Mouse (Mus musculus) thymus, postnatal 10 days (tissue): ENCODE measurements around the gene Esx1.

Source experiments
- DNase-seq, 2 experiments: peaks; one replicate each; pipeline ENCODE4 v3.0.0; 2021; ENCODE audit warnings: low spot score in 2 of 2

The Esx1 gene

GRCm38 (mm10) chrX:137121718-137122117, at the start of gene Esx1:
Esx1 (minus strand) TSS chrX:137122083.
- no peak for DNase-seq

DNA sequence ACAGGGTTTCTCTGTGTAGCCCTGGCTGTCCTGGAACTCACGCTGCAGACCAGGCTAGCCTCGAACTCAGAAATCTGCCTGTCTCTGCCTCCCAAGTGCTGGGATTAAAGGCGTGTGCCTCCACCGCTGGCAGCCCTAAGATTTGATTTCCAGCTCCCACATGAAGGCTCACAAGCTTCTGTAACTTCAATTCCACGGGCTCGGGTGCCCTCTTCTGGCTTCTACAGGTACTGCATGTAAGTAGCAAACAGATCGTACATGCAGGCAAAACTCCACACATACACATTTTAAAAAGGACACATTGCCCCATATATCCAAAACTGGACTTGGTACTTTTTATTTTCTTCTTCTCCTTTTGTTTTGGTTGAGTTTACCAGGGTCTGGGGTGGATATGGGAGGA, 48.1 kb upstream of the Esx1 start:
- DNase-seq = peak in 1 of 2 experiments; percentile 4

GRCm38 (mm10) chrX:137167658-137168057, 45.8 kb upstream of the Esx1 start:
- no peak for DNase-seq

DNA sequence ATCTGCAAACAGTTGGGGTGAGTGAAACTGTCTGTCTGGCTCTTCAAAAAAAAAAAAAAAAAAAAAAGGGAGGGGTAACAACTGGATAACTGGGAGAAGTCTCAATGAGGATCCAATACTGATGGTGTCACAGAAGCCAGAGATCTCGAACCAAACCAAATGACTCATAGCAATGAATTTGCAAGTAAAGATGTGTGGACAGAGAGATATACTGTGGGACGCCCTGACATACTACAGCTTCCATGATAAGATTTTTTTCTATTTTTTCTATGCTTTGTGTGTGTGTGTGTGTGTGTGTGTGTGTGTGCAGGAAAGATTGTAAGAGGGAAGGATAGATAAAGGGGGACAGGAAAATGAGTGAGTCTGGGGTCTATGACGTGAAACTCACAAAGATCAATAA, 43.7 kb upstream of the Esx1 start:
- no peak for DNase-seq

GRCm38 (mm10) chrX:137162700-137163099, 40.8 kb upstream of the Esx1 start:
- no peak for DNase-seq

- no peak for DNase-seq
Measured at GRCm38 (mm10) chrX:137160971-137161370, 39.1 kb upstream of the Esx1 start.

DNA sequence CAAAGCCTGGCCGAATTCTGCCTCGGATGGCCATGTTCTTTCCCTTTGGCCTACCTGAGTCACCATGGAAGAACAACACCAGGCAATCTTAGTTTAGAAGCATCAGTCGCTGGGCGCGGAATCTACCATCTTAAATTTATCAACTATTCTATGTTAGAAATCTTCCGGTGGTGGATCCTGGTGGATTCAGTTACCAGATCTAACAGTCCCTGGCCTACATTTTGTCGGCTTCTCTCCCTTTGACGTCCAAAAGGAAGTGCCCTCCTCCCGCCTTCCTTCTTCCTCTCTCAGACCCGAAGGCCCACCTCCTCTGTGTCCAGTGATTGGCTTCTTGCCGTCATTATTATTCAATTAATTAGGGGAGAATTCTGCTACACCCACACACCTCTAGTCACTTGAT, 27.2 kb upstream of the Esx1 start:
- DNase-seq = no peak

- DNase-seq = no peak
Measured at GRCm38 (mm10) chrX:137144674-137145073, 22.8 kb upstream of the Esx1 start.

DNA sequence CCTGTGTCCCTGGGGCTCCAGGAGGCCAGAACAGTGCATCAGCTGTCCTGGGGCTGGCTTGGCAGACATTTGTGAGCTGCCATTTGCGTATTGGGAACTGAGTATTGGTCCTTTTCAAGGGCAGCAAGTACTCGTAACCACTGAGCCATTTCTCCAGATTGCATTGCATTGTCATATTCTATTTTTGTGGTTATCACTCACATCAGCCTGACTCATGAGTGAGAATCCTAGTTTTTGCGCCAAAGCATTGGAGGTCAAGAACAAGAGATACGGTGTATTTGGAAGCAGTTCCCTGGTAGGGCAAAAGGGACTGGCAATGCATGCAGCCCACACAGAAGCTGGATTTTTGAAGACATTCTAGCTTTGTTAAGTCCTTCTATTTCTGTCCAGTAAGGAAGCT, 21.8 kb upstream of the Esx1 start:
- no peak for DNase-seq

DNA sequence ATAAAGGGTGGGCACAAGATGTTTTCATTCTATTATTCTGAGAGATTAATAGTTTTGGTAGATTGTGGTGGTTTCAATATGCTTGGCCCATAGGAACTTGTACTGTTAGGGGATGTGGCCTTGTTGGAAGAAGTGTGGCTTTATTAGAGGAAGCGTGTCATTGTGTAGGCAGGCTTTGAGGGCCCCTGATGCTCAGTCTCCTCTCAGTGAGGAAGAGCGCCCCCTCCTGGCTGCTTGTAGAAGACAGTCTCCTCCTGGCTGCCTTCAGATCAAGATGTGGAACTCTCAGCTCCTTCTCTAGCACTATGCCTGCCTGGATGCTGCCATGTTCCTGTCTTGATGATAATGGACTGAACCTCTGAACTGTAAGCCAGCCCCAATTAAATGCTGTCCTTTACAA, 20.7 kb upstream of the Esx1 start:
- peak in 1 of 2 experiments; percentile 16 for DNase-seq

DNA sequence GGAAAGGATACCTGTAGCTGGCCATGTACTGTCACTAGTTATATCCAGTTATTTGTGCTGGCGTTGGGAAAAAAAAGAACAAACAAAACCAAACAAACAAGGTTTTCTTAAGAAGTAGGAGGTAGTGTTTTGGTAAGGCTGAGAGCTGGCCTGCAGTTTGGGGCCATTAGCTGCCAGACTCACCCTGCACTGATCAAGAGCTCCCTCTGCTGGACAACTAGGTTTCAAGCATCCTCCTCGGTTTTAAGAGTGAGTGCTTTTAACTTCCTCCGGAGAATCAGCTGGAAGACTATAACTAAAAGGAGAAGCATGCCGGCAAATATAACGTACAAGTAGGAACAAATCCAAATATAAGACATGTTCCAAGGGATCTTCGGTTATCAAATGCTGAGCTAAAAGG, 19.8 kb upstream of the Esx1 start:
- peak in 1 of 2 experiments; percentile 50 for DNase-seq

- no peak for DNase-seq
Measured at GRCm38 (mm10) chrX:137127542-137127941, 5.7 kb upstream of the Esx1 start.

DNA sequence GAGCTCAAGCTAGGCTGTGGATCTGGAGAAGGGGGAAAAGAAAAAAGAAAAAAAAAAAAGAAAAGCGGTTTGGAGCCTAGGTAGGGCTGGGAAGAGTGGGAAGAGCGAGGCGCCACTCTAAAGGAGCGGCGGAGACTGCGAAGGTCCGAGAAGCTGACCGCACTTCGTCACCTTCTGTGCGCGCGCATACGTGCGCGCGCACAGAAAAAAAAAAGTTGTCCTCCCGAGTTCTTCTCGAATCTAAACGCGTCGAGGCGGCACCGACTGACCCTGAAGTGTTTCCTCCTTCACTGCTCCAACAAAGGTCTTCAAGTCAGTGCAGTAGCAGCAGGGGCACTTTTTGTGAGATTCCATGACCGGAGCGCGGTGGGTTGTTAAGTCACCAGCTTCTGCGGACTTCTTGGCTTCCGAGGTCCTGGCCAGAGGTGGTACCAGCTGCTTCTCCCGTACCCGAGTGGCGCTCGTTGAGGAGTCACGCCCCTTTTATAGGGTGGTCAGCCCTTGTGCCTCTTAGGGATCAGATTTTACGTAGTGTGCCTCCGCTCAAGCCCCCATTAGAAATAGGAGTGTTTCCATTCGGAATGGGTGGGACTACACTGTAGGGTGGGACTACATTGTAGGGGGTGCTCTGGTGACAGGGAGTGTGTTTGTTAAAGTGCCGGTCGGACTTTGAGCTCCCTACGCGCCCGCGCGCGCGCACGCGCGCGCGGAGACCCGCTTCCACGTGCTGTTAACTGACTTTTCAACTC, 2.0 kb downstream of the Esx1 start:
- DNase-seq = no peak

GRCm38 (mm10) chrX:137118097-137118746, 3.7 kb downstream of the Esx1 start:
- DNase-seq = peak; percentile 50 to 72

- DNase-seq = no peak
Measured at GRCm38 (mm10) chrX:137106498-137106897, 15.4 kb downstream of the Esx1 start.

GRCm38 (mm10) chrX:137104531-137104930, 17.4 kb downstream of the Esx1 start:
- DNase-seq = no peak
